Mouse (Mus musculus) spleen, adult 2 months (tissue): ENCODE measurements around the gene Dkk2. TPM values are rescaled to one million over a fixed set of nuclear protein-coding genes. Genes with fewer than 3 reads are reported as not detected.

Experiments used
- DNase-seq, 2 experiments: peaks; one replicate each; pipeline versions ENCODE4 v3.0.0 to v3.0.0-alpha.2; 2012 to 2021; ENCODE audit warnings: low spot score in 2 of 2, low read depth in 1 of 2
- H3K27ac ChIP-seq: fragments of 200-500 bp; 2 replicates; pipeline ENCODE4 v1.5.1; 2012; ENCODE audit warnings: low read length, inconsistent platforms; ENCODE audit not compliant: insufficient read depth
- H3K27me3 ChIP-seq: fragments of 200-500 bp; 2 replicates; pipeline ENCODE4 v1.6.1; 2012; ENCODE audit warnings: mild to moderate bottlenecking, moderate library complexity, low read length, inconsistent platforms; ENCODE audit not compliant: control insufficient read depth, insufficient read depth
- H3K36me3 ChIP-seq: fragments of 200-500 bp; 2 replicates; pipeline ENCODE4 v1.6.1; 2012; ENCODE audit warnings: mild to moderate bottlenecking, low read length, inconsistent platforms; ENCODE audit not compliant: control insufficient read depth, insufficient read depth
- H3K4me1 ChIP-seq: fragments of 200-500 bp; 2 replicates; pipeline ENCODE4 v1.6.1; 2011; ENCODE audit warnings: inconsistent platforms; ENCODE audit not compliant: control insufficient read depth, insufficient read depth, insufficient read length
- H3K4me3 ChIP-seq: fragments of 200-500 bp; 2 replicates; pipeline ENCODE4 v1.5.1; 2011; ENCODE audit warnings: mild to moderate bottlenecking, inconsistent platforms; ENCODE audit not compliant: insufficient read depth, insufficient read length; ENCODE audit errors: extremely low read depth
- CTCF ChIP-seq: fragments of 200-500 bp; IDR thresholded peaks from 2 replicates; pipeline ENCODE4 v1.5.1; 2011; ENCODE audit warnings: mild to moderate bottlenecking, inconsistent platforms; ENCODE audit not compliant: insufficient read depth, insufficient read length, insufficient replicate concordance; ENCODE audit errors: extremely low read depth
- POLR2A ChIP-seq: fragments of 200-500 bp; IDR thresholded peaks from 2 replicates; pipeline ENCODE4 v1.6.1; 2011; ENCODE audit warnings: low read depth, low read length, inconsistent platforms
- whole genome bisulfite sequencing: fragments of 180-500 bp; shearing (Covaris S2); methylation state at CpG from one replicate; pipeline ENCODE4 v1.1.7; 2018; 5-methylcytosine and 5-hydroxymethylcytosine counted together
- polyA plus RNA-seq: library from polyadenylated mRNA; depleted of rRNA; stranded (reverse); fragments of >200 nt; gene quantifications from 2 replicates; pipeline ENCODE4 v1.2.3, GENCODE M21; 2012

Gene Dkk2
- polyA plus RNA-seq, 1 experiment: 0.16 TPM

DNA sequence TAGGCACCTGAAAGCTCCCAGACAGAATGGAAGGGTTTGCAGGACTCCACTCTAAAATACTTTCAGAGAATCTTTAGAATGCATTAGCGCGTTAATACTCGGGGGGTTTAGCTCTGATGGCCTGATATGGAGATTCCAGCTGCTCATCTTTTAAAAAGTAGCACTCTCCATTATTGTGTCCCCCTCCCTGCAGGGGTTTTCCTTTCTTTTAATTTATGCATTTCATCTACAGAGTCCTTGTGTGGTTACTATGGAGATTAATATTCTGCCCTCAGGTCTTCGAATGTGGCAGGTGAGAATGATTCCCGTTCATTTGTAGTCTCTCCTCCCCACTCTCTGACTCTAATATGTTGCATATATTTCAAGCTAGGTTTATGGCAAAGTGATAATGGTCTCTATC lies 117.6 kb downstream of the Dkk2 start:
- H3K4me3 ChIP-seq: no peak overlapping the region
- no peak for TF ChIP-seq POLR2A
- no peak for TF ChIP-seq CTCF
- H3K4me1 ChIP-seq: no peaks in the 10 kb centered on the region
- H3K27ac ChIP-seq: no peak overlapping the region
- 92% methylated on average over 5 of the region's 5 CpGs for WGBS
- no peaks in the 10 kb centered on the region for H3K36me3 ChIP-seq
- H3K27me3 ChIP-seq: no peaks in the 10 kb centered on the region
- DNase-seq: no peak

DNA sequence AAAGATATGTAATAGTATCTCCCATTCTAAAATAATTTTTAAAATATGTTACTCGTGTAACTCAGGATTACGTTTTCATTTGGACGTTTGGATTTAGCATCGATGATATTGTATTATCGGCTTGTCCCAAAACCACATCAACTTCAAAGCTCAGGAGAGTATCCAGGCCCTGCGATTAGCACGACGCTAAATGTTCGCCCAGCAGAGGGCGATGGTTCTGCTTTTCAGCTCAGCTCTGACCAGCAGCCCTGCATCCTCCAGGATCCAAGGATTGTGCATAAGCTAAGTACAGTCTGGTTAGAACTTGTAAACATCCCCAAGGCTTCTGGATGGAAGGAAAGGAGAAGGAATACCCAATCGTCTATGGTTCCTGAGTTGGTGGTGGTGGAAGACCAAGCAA lies 122.4 kb downstream of the Dkk2 start:
- Histone ChIP-seq H3K27me3 (no peaks in the 10 kb centered on the region), H3K27ac (no peak overlapping the region), H3K4me1 (no peaks in the 10 kb centered on the region), H3K36me3 (no peaks in the 10 kb centered on the region), H3K4me3 (no peak overlapping the region)
- WGBS: 39% methylated on average over 11 of the region's 11 CpGs
- no peak for TF ChIP-seq CTCF
- no peak for TF ChIP-seq POLR2A
- DNase-seq: no peak

DNA sequence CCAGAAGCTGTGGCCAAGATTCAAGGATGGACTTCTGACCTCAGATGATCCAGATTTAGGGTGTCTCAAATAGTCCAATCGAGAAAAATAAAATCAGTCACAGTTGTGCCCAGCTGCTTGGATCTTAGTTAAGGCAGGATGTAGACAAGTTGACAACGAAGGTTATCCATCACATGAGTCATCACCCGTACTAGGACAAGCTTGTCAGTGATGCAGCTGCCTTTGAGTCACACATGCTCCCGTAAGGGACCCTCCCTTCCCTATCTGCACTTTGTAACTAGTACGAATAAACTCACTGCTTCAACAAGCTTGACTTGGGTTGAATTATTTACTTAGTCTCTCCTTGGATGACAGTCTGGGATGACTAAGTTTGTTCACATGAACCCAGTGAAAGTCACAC lies 126.2 kb downstream of the Dkk2 start:
- Histone ChIP-seq H3K27ac (no peak overlapping the region), H3K4me1 (no peaks in the 10 kb centered on the region), H3K27me3 (no peaks in the 10 kb centered on the region), H3K4me3 (no peak overlapping the region), H3K36me3 (no peaks in the 10 kb centered on the region)
- WGBS: 71% methylated on average over 5 of the region's 5 CpGs
- DNase-seq: no peak
- TF ChIP-seq POLR2A: no peak
- no peak for TF ChIP-seq CTCF

DNA sequence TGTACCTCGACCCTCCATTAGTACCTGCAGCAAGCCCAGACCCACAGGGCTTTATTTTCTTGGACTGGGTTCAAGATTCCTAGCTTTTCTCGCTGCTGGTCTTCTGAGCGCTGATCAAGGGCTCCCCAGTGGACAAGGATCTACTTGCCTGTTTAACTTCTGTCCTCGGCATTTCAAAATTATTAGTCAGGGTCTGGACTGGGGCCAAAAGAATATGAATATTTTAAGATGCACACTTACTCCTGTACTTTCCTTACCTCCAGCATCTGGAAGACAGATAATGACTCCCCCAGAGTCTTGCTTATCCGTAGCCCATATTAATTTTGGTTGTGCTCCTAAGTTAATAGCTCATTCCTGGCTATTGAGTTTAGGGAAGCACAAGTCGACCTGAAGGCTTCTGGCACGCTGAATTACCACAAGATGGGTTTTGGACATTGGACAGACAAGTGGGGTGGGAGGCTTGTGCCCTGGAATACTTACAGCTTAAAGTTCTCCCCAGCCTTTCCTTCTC lies 134.9 kb downstream of the Dkk2 start:
- 79% methylated on average over 7 of the region's 7 CpGs for WGBS
- Histone ChIP-seq H3K4me3 (no peak overlapping the region), H3K4me1 (no peaks in the 10 kb centered on the region), H3K27ac (no peak overlapping the region), H3K36me3 (no peaks in the 10 kb centered on the region), H3K27me3 (no peaks in the 10 kb centered on the region)
- TF ChIP-seq CTCF: no peak
- TF ChIP-seq POLR2A: no peak
- DNase-seq: no peak

DNA sequence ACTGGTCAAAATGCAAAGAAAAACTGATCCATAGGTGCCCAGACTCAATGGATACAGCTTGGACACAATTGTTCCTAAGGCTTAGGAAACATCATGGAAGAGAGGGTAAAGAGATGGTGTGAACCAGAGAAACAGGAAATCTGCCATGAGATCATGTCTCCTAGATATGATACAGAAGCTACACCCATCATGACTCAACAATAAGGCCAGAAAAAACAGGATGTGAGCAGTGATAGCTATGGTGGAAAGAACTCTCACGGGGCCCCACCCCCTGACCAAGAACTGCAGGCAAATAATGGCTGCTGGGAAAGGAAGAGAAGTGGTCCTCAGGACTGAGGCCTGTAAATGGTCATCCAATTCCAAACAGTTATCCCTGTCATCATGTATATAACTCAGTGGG lies 142.5 kb downstream of the Dkk2 start:
- DNase-seq: no peak
- H3K36me3 ChIP-seq: no peaks in the 10 kb centered on the region
- WGBS: 36% methylated on average over 1 of the region's 1 CpGs
- no peaks in the 10 kb centered on the region for H3K27me3 ChIP-seq
- H3K27ac ChIP-seq: no peak overlapping the region
- TF ChIP-seq POLR2A: no peak
- TF ChIP-seq CTCF: no peak
- no peak overlapping the region for H3K4me3 ChIP-seq
- H3K4me1 ChIP-seq: no peaks in the 10 kb centered on the region
